Mouse (Mus musculus) embryo, embryonic 11 days (tissue): ENCODE results near the gene Myct1.

ENCODE experiments used
- DNase-seq: peaks from one replicate; pipeline ENCODE4 v3.0.0-alpha.2; 2015

Myct1 gene

GRCm38 (mm10) chr10:5626268-5626667 is 32.7 kb downstream of the Myct1 start:
- DNase-seq: no peak

- no peak for DNase-seq
Observed at GRCm38 (mm10) chr10:5633672-5634200, 40.2 kb downstream of the Myct1 start.

- peak; percentile 33 for DNase-seq
Observed at GRCm38 (mm10) chr10:5634336-5634735, 40.8 kb downstream of the Myct1 start.

- DNase-seq: no peak
Observed at GRCm38 (mm10) chr10:5637322-5637721, 43.7 kb downstream of the Myct1 start.

- DNase-seq: peak; percentile 73
Observed at GRCm38 (mm10) chr10:5639112-5639511, 45.5 kb downstream of the Myct1 start, which contains the start of gene Vip. TSS of gene Vip (plus strand) at chr10:5639218.
